Mouse (Mus musculus) MEL (cell line): Measurements from ENCODE around the gene Susd4. TPM values are rescaled to one million over a fixed set of nuclear protein-coding genes. Genes with fewer than 3 reads are reported as not detected.

Experiments
- DNase-seq: peaks from one replicate; pipeline ENCODE4 v3.0.0; 2011; ENCODE audit warnings: low read depth, low spot score
- H3K27ac ChIP-seq: 2 replicates; pipeline ENCODE4 v1.5.1; 2012; ENCODE audit warnings: low read depth, mild to moderate bottlenecking, control low read depth, low read length, moderate library complexity; ENCODE audit not compliant: control insufficient read depth
- H3K27me3 ChIP-seq, 2 experiments: fragments of 150-350 bp in 1 of 2; sonication (generic) in 1 of 2; 2 replicates each; pipeline ENCODE4 v1.6.1; 2012; ENCODE audit warnings: low read length in 2 of 2, mild to moderate bottlenecking in 2 of 2, improper control_type of control experiment in 1 of 2, moderate library complexity in 1 of 2; ENCODE audit not compliant: insufficient read depth in 2 of 2, control insufficient read depth in 1 of 2
- H3K36me3 ChIP-seq, 2 experiments: 2 replicates each; pipeline ENCODE4 v1.6.1; 2012 to 2014; ENCODE audit warnings: low read length in 2 of 2, improper control_type of control experiment in 1 of 2, inconsistent platforms in 1 of 2, mild to moderate bottlenecking in 1 of 2; ENCODE audit not compliant: insufficient read depth in 2 of 2, control insufficient read depth in 1 of 2
- H3K4me1 ChIP-seq, 2 experiments: fragments of 150-350 bp in 1 of 2; sonication (generic) in 1 of 2; 2 replicates each; pipeline ENCODE4 v1.6.1; 2012; ENCODE audit warnings: low read length in 2 of 2, improper control_type of control experiment in 1 of 2, mild to moderate bottlenecking in 1 of 2; ENCODE audit not compliant: insufficient read depth in 2 of 2, control insufficient read depth in 1 of 2
- H3K4me3 ChIP-seq, 2 experiments: fragments of 150-350 bp in 1 of 2; sonication (generic) in 1 of 2; 2 replicates each; pipeline ENCODE4 v1.5.1; 2012; ENCODE audit warnings: low read depth in 2 of 2, low read length in 2 of 2, mild to moderate bottlenecking in 2 of 2, moderate library complexity in 2 of 2, control low read depth in 1 of 2, improper control_type of control experiment in 1 of 2; ENCODE audit not compliant: control insufficient read depth in 1 of 2, insufficient read depth in 1 of 2
- H3K79me2 ChIP-seq: 2 replicates; pipeline ENCODE4 v1.6.1; 2012; ENCODE audit warnings: mild to moderate bottlenecking, low read length, moderate library complexity; ENCODE audit not compliant: control insufficient read depth, poor library complexity, insufficient read depth
- H3K9ac ChIP-seq: 2 replicates; pipeline ENCODE4 v1.6.1; 2012; ENCODE audit warnings: low read depth, mild to moderate bottlenecking, control low read depth, low read length, moderate library complexity; ENCODE audit not compliant: control insufficient read depth, poor library complexity, severe bottlenecking
- H3K9me3 ChIP-seq: fragments of 150-350 bp; sonication (generic); replicated peaks from 2 replicates; pipeline ENCODE4 v1.6.1; 2012; ENCODE audit warnings: mild to moderate bottlenecking, low read length, improper control_type of control experiment, moderate library complexity; ENCODE audit not compliant: insufficient read depth
- CHD1 ChIP-seq: IDR thresholded peaks from 2 replicates; pipeline ENCODE4 v1.6.1; 2012; ENCODE audit warnings: low read depth, mild to moderate bottlenecking, inconsistent platforms, low read length, improper control_type of control experiment
- CTCF ChIP-seq, 3 experiments: IDR thresholded peaks in 2 of 3; conservative IDR thresholded peaks in 1 of 3; 2 replicates each; pipeline ENCODE4 v1.5.1; 2011 to 2012; ENCODE audit warnings: low read length in 3 of 3, low read depth in 2 of 3, mild to moderate bottlenecking in 2 of 3, improper control_type of control experiment in 1 of 3, inconsistent platforms in 1 of 3, mixed read lengths in 1 of 3, moderate library complexity in 1 of 3; ENCODE audit not compliant: control insufficient read depth in 1 of 3, insufficient read depth in 1 of 3, poor library complexity in 1 of 3, severe bottlenecking in 1 of 3
- GATA1 ChIP-seq: IDR thresholded peaks from 2 replicates; pipeline ENCODE4 v1.6.1; 2011; ENCODE audit warnings: low read depth, low read length, improper control_type of control experiment
- KAT2A ChIP-seq: conservative IDR thresholded peaks from 2 replicates; pipeline ENCODE4 v1.6.1; 2012; ENCODE audit warnings: low read depth, low read length, improper control_type of control experiment, inconsistent platforms
- MAX ChIP-seq: IDR thresholded peaks from 2 replicates; pipeline ENCODE4 v1.6.1; 2011; ENCODE audit warnings: low read length, improper control_type of control experiment
- MAZ ChIP-seq: IDR thresholded peaks from 2 replicates; pipeline ENCODE4 v1.6.1; 2012; ENCODE audit warnings: low read depth, mild to moderate bottlenecking, inconsistent platforms, low read length, improper control_type of control experiment
- MXI1 ChIP-seq: IDR thresholded peaks from 2 replicates; pipeline ENCODE4 v1.6.1; 2011; ENCODE audit warnings: mild to moderate bottlenecking, low read depth, low read length, improper control_type of control experiment
- MYB ChIP-seq: IDR thresholded peaks from 2 replicates; pipeline ENCODE4 v1.6.1; 2011; ENCODE audit warnings: mild to moderate bottlenecking, low read depth, low read length, improper control_type of control experiment
- MYC ChIP-seq: IDR thresholded peaks from 2 replicates; pipeline ENCODE4 v1.6.1; 2011; ENCODE audit warnings: low read depth, mild to moderate bottlenecking, low read length, improper control_type of control experiment, moderate library complexity
- NRF1 ChIP-seq: IDR thresholded peaks from 2 replicates; pipeline ENCODE4 v1.6.1; 2014; ENCODE audit warnings: low read depth, mild to moderate bottlenecking, inconsistent platforms, low read length, improper control_type of control experiment, moderate library complexity; ENCODE audit not compliant: poor library complexity, insufficient read depth, severe bottlenecking
- POLR2AphosphoS5 ChIP-seq: IDR thresholded peaks from 2 replicates; pipeline ENCODE4 v1.6.1; 2012; ENCODE audit warnings: low read depth, borderline replicate concordance, mild to moderate bottlenecking, inconsistent platforms, low read length, moderate library complexity, mixed read lengths
- RAD21 ChIP-seq: IDR thresholded peaks from 2 replicates; pipeline ENCODE4 v1.6.1; 2011; ENCODE audit warnings: mild to moderate bottlenecking, low read depth, low read length, improper control_type of control experiment
- SMC3 ChIP-seq: IDR thresholded peaks from 2 replicates; pipeline ENCODE4 v1.6.1; 2011; ENCODE audit warnings: low read depth, low read length, improper control_type of control experiment
- TCF12 ChIP-seq: IDR thresholded peaks from 2 replicates; pipeline ENCODE4 v1.6.1; 2014; ENCODE audit warnings: low read depth, mild to moderate bottlenecking, inconsistent platforms, low read length, improper control_type of control experiment, moderate library complexity
- polyA plus RNA-seq, 2 experiments: library from polyadenylated mRNA; stranded (reverse) in 1 of 2; unstranded in 1 of 2; fragments of >175 nt in 1 of 2; fragments of >200 nt in 1 of 2; gene quantifications; 2 replicates each; pipeline versions ENCODE4 v1.2.1 to v1.2.4; 2012; ENCODE audit warnings: low replicate concordance in 2 of 2, low read depth in 1 of 2; ENCODE audit not compliant: insufficient read length in 2 of 2, insufficient read depth in 1 of 2, missing spikeins in 1 of 2
- total RNA-seq: library from RNA; depleted of rRNA; stranded (reverse); fragments of 300-350 nt; gene quantifications from 2 replicates; pipeline ENCODE4 v1.2.3, GENCODE M21; 2012

The Susd4 gene
- total and polyA plus RNA-seq, 3 experiments = not detected

DNA sequence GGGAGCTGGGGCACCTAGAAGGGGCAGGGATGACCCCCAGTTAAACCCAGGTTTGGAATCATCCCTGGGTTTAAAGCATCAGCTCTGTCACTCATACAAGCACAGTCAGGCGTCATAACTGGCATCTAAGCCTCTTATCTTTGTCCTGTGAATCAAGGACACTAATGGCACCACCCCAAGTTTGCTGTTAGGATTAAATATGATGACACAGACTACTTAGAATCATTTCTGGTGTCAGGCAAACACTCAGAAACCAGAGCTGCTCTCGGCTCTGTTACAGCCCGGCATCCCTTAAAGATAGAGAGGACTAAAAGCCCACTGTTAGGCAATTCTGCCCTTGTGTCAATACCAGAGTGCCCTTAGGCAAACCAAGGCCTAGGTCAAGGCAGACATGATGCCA lies 139.2 kb downstream of the Susd4 start:
- DNase-seq = no peak
- no peak overlapping the region for H3K4me3 ChIP-seq
- H3K9ac ChIP-seq = no peak overlapping the region
- H3K9me3 ChIP-seq = no peaks in the 10 kb centered on the region
- H3K79me2 ChIP-seq = no peaks in the 10 kb centered on the region
- peaks cover 0 to 5% of the 10 kb centered on the region in 2 experiments; a peak in 2 of 4 replicates for H3K4me1 ChIP-seq
- H3K27me3 ChIP-seq = no peaks in the 10 kb centered on the region
- H3K36me3 ChIP-seq = peaks cover 0 to 2% of the 10 kb centered on the region in 2 experiments; a peak in 1 of 4 replicates
- H3K27ac ChIP-seq = no peak overlapping the region
- TF ChIP-seq CHD1 = no peak
- TF ChIP-seq CTCF (IDR thresholded peaks at IDR 0.05 in 2 of 3, conservative IDR thresholded peaks at IDR 0.05 in 1 of 3; ENCODE audit: control insufficient read depth in 1 of 3, insufficient read depth in 1 of 3, low read depth in 2 of 3, low read length in 3 of 3, poor library complexity in 1 of 3, severe bottlenecking in 1 of 3) = no peak
- no peak for TF ChIP-seq TCF12
- TF ChIP-seq MAZ = no peak
- TF ChIP-seq RAD21 = no peak
- no peak for TF ChIP-seq MYC
- TF ChIP-seq POLR2AphosphoS5 = no peak
- TF ChIP-seq MAX = no peak
- no peak for TF ChIP-seq SMC3
- no peak for TF ChIP-seq KAT2A
- TF ChIP-seq NRF1 = no peak
- no peak for TF ChIP-seq MYB
- TF ChIP-seq MXI1 = no peak

DNA sequence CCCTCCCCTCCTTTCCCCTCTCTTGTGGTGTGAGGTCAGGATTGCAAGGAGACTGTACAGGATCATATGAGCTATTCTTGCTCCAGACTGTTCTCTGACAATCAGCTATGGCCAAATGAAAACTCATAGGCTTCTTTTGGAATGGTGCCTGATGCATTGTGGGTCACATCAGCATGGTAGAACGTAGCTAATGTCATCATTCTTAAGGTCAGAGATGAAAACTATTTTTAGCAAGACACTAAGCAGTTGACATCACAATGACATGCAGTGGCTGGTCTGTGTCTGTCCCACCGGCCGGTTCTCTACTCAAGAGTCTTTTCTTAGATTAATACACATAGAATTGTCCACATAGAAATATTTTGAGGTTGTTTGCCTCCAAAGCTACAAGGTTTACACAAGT lies 142.0 kb downstream of the Susd4 start:
- no peak overlapping the region for H3K27ac ChIP-seq
- H3K9ac ChIP-seq = no peak overlapping the region
- DNase-seq = no peak
- TF ChIP-seq CHD1 (no peak), GATA1 (no peak), NRF1 (no peak), TCF12 (no peak)
- peaks cover 0 to 4% of the 10 kb centered on the region in 2 experiments; a peak in 2 of 4 replicates for H3K36me3 ChIP-seq
- no peaks in the 10 kb centered on the region for H3K9me3 ChIP-seq
- peaks cover 0 to 11% of the 10 kb centered on the region in 2 experiments; a peak in 2 of 4 replicates for H3K4me1 ChIP-seq
- H3K79me2 ChIP-seq = no peaks in the 10 kb centered on the region
- H3K4me3 ChIP-seq = no peak overlapping the region
- no peaks in the 10 kb centered on the region for H3K27me3 ChIP-seq
